Mouse (Mus musculus) hindbrain, embryonic 11.5 days (tissue): ENCODE measurements around the gene Fam69b. TPM values are rescaled to one million over a fixed set of nuclear protein-coding genes. Genes with fewer than 3 reads are reported as not detected.
A peak's percentile ranks its signal among the peaks of the same experiment; 100 is the strongest.

ENCODE experiments used
- ATAC-seq: fragments of 200-750 bp; cut with Nextera tagmentation; 2 replicates; pipeline ENCODE4 v1.8.0; 2017; ENCODE audit warnings: mild to moderate bottlenecking, moderate TSS enrichment, moderate library complexity; ENCODE audit not compliant: low FRiP score
- DNase-seq: peaks from one replicate; pipeline ENCODE4 v3.0.0-alpha.2; 2015; ENCODE audit warnings: low spot score
- H3K27ac ChIP-seq: fragments of 300-500 bp; sonication (generic); 2 replicates; pipeline ENCODE4 v1.5.1; 2014; ENCODE audit warnings: mild to moderate bottlenecking, low read depth, low read length
- H3K27me3 ChIP-seq: fragments of 300-500 bp; sonication (generic); 2 replicates; pipeline ENCODE4 v1.6.1; 2014; ENCODE audit warnings: mild to moderate bottlenecking, low read length, moderate library complexity, mixed read lengths; ENCODE audit not compliant: control insufficient read depth, insufficient read depth
- H3K36me3 ChIP-seq: fragments of 300-500 bp; sonication (generic); 2 replicates; pipeline ENCODE4 v1.6.1; 2014; ENCODE audit warnings: mild to moderate bottlenecking, low read length, moderate library complexity, mixed read lengths; ENCODE audit not compliant: control insufficient read depth, insufficient read depth
- H3K4me1 ChIP-seq: fragments of 300-500 bp; sonication (generic); replicated peaks from 2 replicates; pipeline ENCODE4 v1.6.1; 2014; ENCODE audit warnings: low read length, mixed read lengths; ENCODE audit not compliant: control insufficient read depth, insufficient read depth
- H3K4me2 ChIP-seq: fragments of 300-500 bp; sonication (generic); replicated peaks from 2 replicates; pipeline ENCODE4 v1.6.1; 2014; ENCODE audit warnings: mild to moderate bottlenecking, low read depth, low read length
- H3K4me3 ChIP-seq: fragments of 300-500 bp; sonication (generic); 2 replicates; pipeline ENCODE4 v1.5.1; 2014; ENCODE audit warnings: low read depth, low read length
- H3K9ac ChIP-seq: fragments of 300-500 bp; sonication (generic); 2 replicates; pipeline ENCODE4 v1.6.1; 2014; ENCODE audit warnings: low read depth, low read length
- H3K9me3 ChIP-seq: fragments of 300-500 bp; sonication (generic); 2 replicates; pipeline ENCODE4 v1.6.1; 2016; ENCODE audit warnings: low read length; ENCODE audit not compliant: control insufficient read depth
- WGBS: fragments of 180-500 bp; shearing (Covaris S2); extraction: QIAGEN DNeasy Blood & Tissue Kit; methylation state at CpG from one replicate; pipeline ENCODE4 v1.1.7; 2014; 5-methylcytosine and 5-hydroxymethylcytosine counted together
- microRNA counts: library from miRNA; unstranded; fragments of <30 nt; microRNA quantifications from one replicate; lab custom pipeline; 2015
- polyA plus RNA-seq: library from polyadenylated mRNA; unstranded; fragments of >200 nt; fragmentation: Nextera tagmentation; extraction: Ambion mirVana; gene quantifications from 2 replicates; pipeline ENCODE4 v1.2.1, GENCODE M21; 2014

Fam69b gene
- polyA plus RNA-seq, 1 experiment from 2014 or later = 38.4 TPM

GRCm38 (mm10) chr2:26671182-26671581 is 42.9 kb downstream of the Fam69b start, which contains the start of gene Lcn4:
Gene Lcn4, minus strand, starts transcription at chr2:26671282.
- no peaks in the 10 kb centered on the region for H3K27me3 ChIP-seq
- no peaks in the 10 kb centered on the region for H3K9me3 ChIP-seq
- no peak for DNase-seq
- H3K4me2 ChIP-seq = no peak within 1 kb of the TSS
- no peaks in the 10 kb centered on the region for H3K36me3 ChIP-seq
- H3K4me1 ChIP-seq = no peaks in the 10 kb centered on the region
- no peak for ATAC-seq
- no peak within 1 kb of the TSS for H3K9ac ChIP-seq
- H3K4me3 ChIP-seq = no peak within 1 kb of the TSS
- 97% methylated on average over 3 of the region's 3 CpGs for WGBS
- H3K27ac ChIP-seq = no peak within 1 kb of the TSS

MicroRNA genes within 50 kb of the gene (microRNA counts, 519-probe panel; counts per million panel counts)
- microRNA mmu-miR-126-3p (lab: Ali Mortazavi, UCI) (6,806 counts per million, percentile 94 among the panel's probes with 10 or more counts), microRNA mmu-miR-126-5p (lab: Ali Mortazavi, UCI) (4,745 counts per million, percentile 60 among the panel's probes with 10 or more counts)

Other genes starting within 250 kb of the Fam69b start
- 22.1 and 23.6 TPM in 2 replicates for gene Snapc4, start 247.8 kb upstream of the Fam69b start, polyA plus RNA-seq
- 133 and 140 TPM in 2 replicates for gene Entr1, start 239.1 kb upstream of the Fam69b start, polyA plus RNA-seq
- 94.4 and 108 TPM in 2 replicates for gene Pmpca, start 239.1 kb upstream of the Fam69b start, polyA plus RNA-seq
- 23.1 and 23.9 TPM in 2 replicates for gene Inpp5e, start 219.3 kb upstream of the Fam69b start, polyA plus RNA-seq
- gene Sec16a, start 183.2 kb upstream of the Fam69b start, polyA plus RNA-seq = 29.6 and 31.2 TPM in 2 replicates
- gene Notch1, start 111.8 kb upstream of the Fam69b start, polyA plus RNA-seq = 48.9 and 66.8 TPM in 2 replicates
- gene Egfl7, start 48.4 kb upstream of the Fam69b start, polyA plus RNA-seq = 62.7 and 65.2 TPM in 2 replicates
- gene Gm20532, start 41.8 kb upstream of the Fam69b start, polyA plus RNA-seq = not detected in 2 replicates
- gene Agpat2, start 24.0 kb upstream of the Fam69b start, polyA plus RNA-seq = 7.3 and 7.5 TPM in 2 replicates
- gene Lcn4, start 42.8 kb downstream of the Fam69b start, polyA plus RNA-seq = not detected in 2 replicates
- not detected in 2 replicates for gene Abo, start 236.5 kb downstream of the Fam69b start, polyA plus RNA-seq